Mouse (Mus musculus): ENCODE data around the gene Mrgpre. TPM values are rescaled to one million over a fixed set of nuclear protein-coding genes. Genes with fewer than 3 reads are reported as not detected.
A peak's percentile ranks its signal among the peaks of the same experiment; 100 is the strongest.

Gene Mrgpre
- polyA plus RNA-seq, 1 experiment from 2014 or later, result 0.15 TPM

DNA sequence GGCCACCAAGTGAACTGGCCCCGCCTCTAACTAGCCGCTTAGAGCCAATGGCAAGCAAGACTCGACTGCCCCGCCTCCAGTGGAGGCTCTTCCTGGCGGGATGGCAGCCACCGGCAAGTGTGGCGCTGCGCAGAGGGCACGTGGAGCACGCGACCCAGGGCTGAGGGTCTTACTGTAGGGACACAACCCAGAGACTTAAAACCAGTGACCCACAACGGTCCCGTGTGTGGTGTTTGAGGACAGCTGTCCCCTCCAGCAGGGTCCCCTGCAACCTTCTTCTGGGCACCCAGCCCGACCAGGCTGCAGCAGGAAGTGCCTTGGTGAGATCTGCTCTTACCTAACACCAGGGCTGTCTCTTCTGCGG lies 27.3 kb downstream of the Mrgpre start:
- Histone ChIP-seq H3K36me3 (replicated peaks; ENCODE audit: insufficient read depth, low read length) (no peaks in the 10 kb centered on the region), H3K27me3 (ENCODE audit: insufficient read depth, low read length) (peaks cover 13% of the 10 kb centered on the region; the same call in 1 of the 2 replicates), H3K4me1 (ENCODE audit: insufficient read depth) (peaks cover 9% of the 10 kb centered on the region), H3K4me3 (ENCODE audit: low read depth, low read length) (peak overlapping the region; percentile 16), H3K9me3 (ENCODE audit: low read length) (no peaks in the 10 kb centered on the region), H3K9ac (replicated peaks) (no peak overlapping the region), H3K27ac (ENCODE audit: low read depth) (no peak overlapping the region), H3K4me2 (ENCODE audit: low read depth, low read length) (peak overlapping the region; percentile 66)
- peak; percentile 80 for DNase-seq
- peak; percentile 88 for ATAC-seq
- under 1% methylated on average over 15 of the region's 15 CpGs for WGBS (ENCODE audit: insufficient replicate concordance)
- no peak for TF ChIP-seq CTCF (IDR thresholded peaks at IDR 0.05; ENCODE audit: low read depth)
- no peak for TF ChIP-seq EP300 (IDR thresholded peaks at IDR 0.05; ENCODE audit: low read depth)

DNA sequence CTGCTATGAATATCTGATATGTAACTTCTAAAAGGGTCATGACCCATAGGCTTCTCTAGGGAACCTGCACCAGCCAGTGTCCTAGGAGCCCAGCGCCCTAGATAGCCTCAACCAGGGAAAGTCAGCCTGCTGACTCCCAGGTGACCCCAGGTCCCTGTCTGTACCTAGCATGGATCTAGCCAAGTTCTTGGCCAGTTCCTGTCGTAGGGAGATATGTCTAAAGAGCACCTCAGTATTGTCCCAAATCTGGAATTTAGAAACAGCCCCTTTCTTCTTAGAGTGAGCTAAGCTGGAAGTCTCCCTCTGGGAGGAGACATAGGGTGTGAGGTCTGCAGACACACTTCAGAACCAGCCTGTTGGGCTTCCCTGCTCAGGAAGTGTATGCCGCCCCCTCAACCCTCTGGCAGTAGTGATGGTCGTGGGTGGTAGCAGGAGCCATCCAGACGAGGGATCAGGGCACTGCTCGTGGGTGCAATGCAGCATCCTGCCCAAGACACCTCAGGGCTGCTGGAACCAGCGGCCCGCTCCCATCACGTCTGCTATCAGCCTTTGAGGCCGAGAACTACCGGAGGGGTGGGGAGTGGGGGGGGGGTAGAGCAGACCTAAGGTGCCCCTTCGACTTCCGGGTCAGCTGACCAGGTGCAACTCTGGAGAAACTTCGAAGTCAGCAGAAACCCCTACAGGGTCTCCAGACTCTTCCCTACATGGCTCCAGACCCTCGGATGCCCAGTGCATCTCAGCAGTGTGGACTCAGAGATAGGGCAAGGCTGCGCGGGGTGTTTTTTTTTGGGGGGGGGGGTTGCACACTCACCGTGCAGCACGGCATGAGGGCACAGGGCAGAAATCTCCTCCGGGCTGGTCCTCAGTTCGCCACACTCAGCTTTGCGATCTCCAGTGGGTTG lies 27.9 kb downstream of the Mrgpre start, which contains the start of gene Osbpl5:
Osbpl5 (minus strand) TSS at position 861 of the 902 bp plus-strand sequence.
- Histone ChIP-seq H3K4me3 (ENCODE audit: low read depth, low read length) (peak within 1 kb of the TSS; percentile 16), H3K4me2 (ENCODE audit: low read depth, low read length) (peak within 1 kb of the TSS; percentile 66), H3K4me1 (ENCODE audit: insufficient read depth) (peaks cover 9% of the 10 kb centered on the region), H3K36me3 (replicated peaks; ENCODE audit: insufficient read depth, low read length) (no peaks in the 10 kb centered on the region), H3K27ac (ENCODE audit: low read depth) (no peak within 1 kb of the TSS), H3K27me3 (ENCODE audit: insufficient read depth, low read length) (peaks cover 13% of the 10 kb centered on the region; the same call in 1 of the 2 replicates), H3K9me3 (ENCODE audit: low read length) (no peaks in the 10 kb centered on the region), H3K9ac (replicated peaks) (no peak within 1 kb of the TSS)
- ATAC-seq, result no peak
- TF ChIP-seq CTCF (IDR thresholded peaks at IDR 0.05; ENCODE audit: low read depth) (no peak), EP300 (IDR thresholded peaks at IDR 0.05; ENCODE audit: low read depth) (no peak)
- 21% methylated on average over 22 of the region's 22 CpGs for WGBS (ENCODE audit: insufficient replicate concordance)
- no peak for DNase-seq

DNA sequence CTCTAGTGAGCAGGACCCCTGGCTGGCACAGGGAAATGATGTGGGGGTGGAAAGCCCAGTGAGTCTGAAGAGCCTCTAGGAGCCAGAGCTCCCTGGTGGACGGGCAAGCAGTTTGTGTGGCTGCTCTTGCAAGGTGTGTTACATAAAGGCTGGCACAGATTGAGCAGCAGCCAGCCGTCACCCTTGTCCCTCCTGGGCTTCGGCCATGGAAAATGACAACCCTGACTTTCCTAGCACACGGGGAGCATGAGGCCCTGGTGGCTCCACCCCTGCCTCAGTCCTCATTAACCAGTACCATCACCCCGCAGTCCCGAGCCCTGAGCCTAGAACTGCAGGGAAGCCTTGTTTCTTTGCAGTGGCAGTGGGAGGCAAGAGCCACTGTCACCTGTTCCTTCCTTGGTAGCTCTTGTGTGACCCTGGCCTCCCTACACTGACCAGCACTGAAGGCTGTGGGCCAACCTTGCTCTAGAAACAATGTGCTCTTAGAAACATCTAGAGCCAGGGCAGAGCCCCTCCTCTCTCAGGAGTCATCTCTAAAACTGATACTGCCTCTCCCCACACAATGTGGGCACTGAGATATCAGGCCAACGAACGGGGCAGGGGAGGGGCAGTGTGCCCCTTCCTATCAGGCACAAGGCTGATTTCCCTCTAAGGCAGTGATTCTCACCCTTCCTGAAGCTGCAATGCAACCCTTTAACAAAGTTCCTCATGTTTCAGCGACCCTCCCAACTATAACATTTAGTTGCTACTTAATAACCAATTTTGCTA lies 28.8 kb downstream of the Mrgpre start:
- no peaks in the 10 kb centered on the region for H3K9me3 ChIP-seq (ENCODE audit: low read length)
- no peak overlapping the region for H3K9ac ChIP-seq (replicated peaks)
- no peak for ATAC-seq
- no peak overlapping the region for H3K4me2 ChIP-seq (ENCODE audit: low read depth, low read length)
- 54% methylated on average over 9 of the region's 9 CpGs for WGBS (ENCODE audit: insufficient replicate concordance)
- no peak for DNase-seq
- H3K4me1 ChIP-seq (ENCODE audit: insufficient read depth), result peaks cover 9% of the 10 kb centered on the region
- no peak for TF ChIP-seq EP300 (IDR thresholded peaks at IDR 0.05; ENCODE audit: low read depth)
- TF ChIP-seq CTCF (IDR thresholded peaks at IDR 0.05; ENCODE audit: low read depth), result no peak
- H3K27ac ChIP-seq (ENCODE audit: low read depth), result no peak overlapping the region
- peaks cover 13% of the 10 kb centered on the region; the same call in 1 of the 2 replicates for H3K27me3 ChIP-seq (ENCODE audit: insufficient read depth, low read length)
- no peak overlapping the region for H3K4me3 ChIP-seq (ENCODE audit: low read depth, low read length)
- H3K36me3 ChIP-seq (replicated peaks; ENCODE audit: insufficient read depth, low read length), result no peaks in the 10 kb centered on the region

DNA sequence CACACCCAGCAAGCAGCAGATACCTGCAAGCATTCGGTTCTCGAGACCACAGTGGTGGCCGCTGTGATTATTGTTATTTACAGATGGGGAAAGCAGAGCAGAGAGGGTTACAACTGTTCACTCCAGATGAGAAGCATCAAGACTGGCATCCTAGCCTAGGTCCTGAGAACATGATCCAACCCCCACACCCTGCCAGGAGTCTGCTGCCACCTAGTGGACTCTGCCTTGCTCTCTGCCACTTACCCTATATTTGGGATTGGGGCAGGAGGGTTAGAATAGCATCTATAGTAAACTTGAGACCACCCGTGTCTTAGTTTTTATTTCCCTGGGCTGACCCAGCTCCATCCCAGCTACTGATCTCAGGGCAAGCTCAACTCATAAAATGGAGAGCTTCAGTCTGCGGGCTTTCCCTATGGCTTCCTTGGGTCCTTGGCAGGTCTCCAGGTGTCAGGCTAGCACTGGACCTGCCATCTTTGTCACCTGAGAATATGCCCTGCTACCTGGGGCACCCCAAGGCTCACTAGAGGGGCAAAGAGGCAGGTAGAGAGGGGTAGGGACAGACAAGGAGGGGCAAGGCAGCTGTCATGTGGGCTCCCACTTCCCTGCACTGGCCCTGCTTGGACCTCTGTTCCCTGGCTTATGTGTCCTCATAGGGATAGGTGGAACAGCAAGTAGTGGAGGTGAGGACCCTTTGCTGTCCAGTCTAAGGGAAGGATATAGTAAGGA lies 30.1 kb downstream of the Mrgpre start:
- peaks cover 13% of the 10 kb centered on the region; the same call in 1 of the 2 replicates for H3K27me3 ChIP-seq (ENCODE audit: insufficient read depth, low read length)
- WGBS (ENCODE audit: insufficient replicate concordance), result 34% methylated on average over 5 of the region's 5 CpGs
- TF ChIP-seq EP300 (IDR thresholded peaks at IDR 0.05; ENCODE audit: low read depth), result no peak
- peak; percentile 87 for TF ChIP-seq CTCF (IDR thresholded peaks at IDR 0.05; ENCODE audit: low read depth)
- H3K4me2 ChIP-seq (ENCODE audit: low read depth, low read length), result no peak overlapping the region
- no peak overlapping the region for H3K4me3 ChIP-seq (ENCODE audit: low read depth, low read length)
- H3K9me3 ChIP-seq (ENCODE audit: low read length), result no peaks in the 10 kb centered on the region
- H3K9ac ChIP-seq (replicated peaks), result no peak overlapping the region
- DNase-seq (peak; percentile 68), ATAC-seq (no peak)
- no peak overlapping the region for H3K27ac ChIP-seq (ENCODE audit: low read depth)
- H3K4me1 ChIP-seq (ENCODE audit: insufficient read depth), result peaks cover 9% of the 10 kb centered on the region
- no peaks in the 10 kb centered on the region for H3K36me3 ChIP-seq (replicated peaks; ENCODE audit: insufficient read depth, low read length)

DNA sequence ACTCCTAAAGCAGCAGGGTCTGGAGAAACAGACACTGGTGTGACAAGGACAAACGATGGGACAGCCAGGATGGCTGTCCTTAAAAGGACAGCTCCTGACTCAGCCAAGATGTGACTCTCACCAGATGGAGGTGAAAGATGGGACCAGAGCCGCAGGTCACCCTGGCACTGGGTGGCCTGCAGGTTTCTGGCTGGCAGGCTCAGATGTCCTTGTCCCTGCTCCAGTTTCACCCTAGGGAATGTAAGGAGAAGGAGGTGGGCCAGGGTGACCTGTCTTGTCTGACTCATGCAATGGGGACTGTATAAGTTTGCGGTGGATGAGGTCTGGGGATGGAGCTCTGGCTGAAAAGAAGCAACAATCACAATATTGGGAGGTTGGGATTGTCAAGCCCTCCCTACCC lies 31.7 kb downstream of the Mrgpre start:
- Histone ChIP-seq H3K27me3 (ENCODE audit: insufficient read depth, low read length) (peaks cover 13% of the 10 kb centered on the region; the same call in 1 of the 2 replicates), H3K36me3 (replicated peaks; ENCODE audit: insufficient read depth, low read length) (no peaks in the 10 kb centered on the region), H3K4me2 (ENCODE audit: low read depth, low read length) (no peak overlapping the region), H3K9me3 (ENCODE audit: low read length) (no peaks in the 10 kb centered on the region), H3K9ac (replicated peaks) (no peak overlapping the region), H3K4me3 (ENCODE audit: low read depth, low read length) (no peak overlapping the region), H3K27ac (ENCODE audit: low read depth) (no peak overlapping the region), H3K4me1 (ENCODE audit: insufficient read depth) (peaks cover 11% of the 10 kb centered on the region)
- DNase-seq (no peak), ATAC-seq (no peak)
- TF ChIP-seq EP300 (IDR thresholded peaks at IDR 0.05; ENCODE audit: low read depth) (no peak), CTCF (IDR thresholded peaks at IDR 0.05; ENCODE audit: low read depth) (no peak)
- WGBS (ENCODE audit: insufficient replicate concordance), result 79% methylated on average over 3 of the region's 3 CpGs

Measured in liver, postnatal 0 days (tissue).